Mouse (Mus musculus) brain, adult 2 months (tissue): ENCODE measurements around the gene Frem1.
A peak's percentile ranks its signal among the peaks of the same experiment; 100 is the strongest.

ENCODE experiments used
- DNase-seq: peaks from one replicate; pipeline ENCODE4 v3.0.0; 2011; ENCODE audit warnings: low read depth, low spot score

Frem1 gene

GRCm38 (mm10) chr4:83051634-83052577 lies at the start of gene Frem1:
TSS of gene Frem1 (minus strand) at chr4:83052339.
- no peak for DNase-seq

GRCm38 (mm10) chr4:83099025-83099424 lies 46.9 kb upstream of the Frem1 start:
- DNase-seq, result no peak

- DNase-seq, result no peak
Observed at GRCm38 (mm10) chr4:83093941-83094340, 41.8 kb upstream of the Frem1 start.

GRCm38 (mm10) chr4:83090691-83091448 lies 38.7 kb upstream of the Frem1 start:
- peak; percentile 69 for DNase-seq

- no peak for DNase-seq
Observed at GRCm38 (mm10) chr4:83080364-83081174, 28.4 kb upstream of the Frem1 start.

- no peak for DNase-seq
Observed at GRCm38 (mm10) chr4:83064191-83064590, 12.1 kb upstream of the Frem1 start.

- no peak for DNase-seq
Observed at GRCm38 (mm10) chr4:83061564-83061963, 9.4 kb upstream of the Frem1 start.

- no peak for DNase-seq
Observed at GRCm38 (mm10) chr4:83058617-83059016, 6.5 kb upstream of the Frem1 start.

GRCm38 (mm10) chr4:83058182-83058581 lies 6.0 kb upstream of the Frem1 start:
- DNase-seq, result no peak

- DNase-seq, result peak; percentile 92
Observed at GRCm38 (mm10) chr4:83056496-83056895, 4.4 kb upstream of the Frem1 start.

GRCm38 (mm10) chr4:83055444-83055843 lies 3.3 kb upstream of the Frem1 start:
- no peak for DNase-seq

- DNase-seq, result no peak
Observed at GRCm38 (mm10) chr4:83053206-83053605, 1.1 kb upstream of the Frem1 start.

- no peak for DNase-seq
Observed at GRCm38 (mm10) chr4:83051176-83051575, 963 bp downstream of the Frem1 start.

GRCm38 (mm10) chr4:83050151-83050796 lies 1.9 kb downstream of the Frem1 start:
- no peak for DNase-seq

GRCm38 (mm10) chr4:83049288-83049687 lies 2.9 kb downstream of the Frem1 start:
- no peak for DNase-seq

- DNase-seq, result no peak
Observed at GRCm38 (mm10) chr4:83048561-83048960, 3.6 kb downstream of the Frem1 start.

- no peak for DNase-seq
Observed at GRCm38 (mm10) chr4:83046806-83047205, 5.3 kb downstream of the Frem1 start.

GRCm38 (mm10) chr4:83046069-83046468 lies 6.1 kb downstream of the Frem1 start:
- DNase-seq, result no peak

GRCm38 (mm10) chr4:83045266-83045665 lies 6.9 kb downstream of the Frem1 start:
- DNase-seq, result no peak

GRCm38 (mm10) chr4:83040780-83041179 lies 11.4 kb downstream of the Frem1 start:
- no peak for DNase-seq

GRCm38 (mm10) chr4:83032780-83033179 lies 19.4 kb downstream of the Frem1 start:
- DNase-seq, result no peak
